Mouse (Mus musculus) kidney, adult 2 months (tissue): ENCODE measurements around the gene Cxcr5.

Source experiments
- CTCF ChIP-seq: fragments of 200-500 bp; conservative IDR thresholded peaks from 2 replicates; pipeline ENCODE4 v1.5.1; 2011; ENCODE audit warnings: low read depth, mild to moderate bottlenecking, control low read depth, low read length, moderate library complexity, mixed read lengths; ENCODE audit not compliant: insufficient read depth, insufficient read length
- POLR2A ChIP-seq: fragments of 200-500 bp; IDR thresholded peaks from one replicate; pipeline ENCODE4 v1.6.1; 2011; ENCODE audit warnings: low read depth, low read length, control low read depth

DNA sequence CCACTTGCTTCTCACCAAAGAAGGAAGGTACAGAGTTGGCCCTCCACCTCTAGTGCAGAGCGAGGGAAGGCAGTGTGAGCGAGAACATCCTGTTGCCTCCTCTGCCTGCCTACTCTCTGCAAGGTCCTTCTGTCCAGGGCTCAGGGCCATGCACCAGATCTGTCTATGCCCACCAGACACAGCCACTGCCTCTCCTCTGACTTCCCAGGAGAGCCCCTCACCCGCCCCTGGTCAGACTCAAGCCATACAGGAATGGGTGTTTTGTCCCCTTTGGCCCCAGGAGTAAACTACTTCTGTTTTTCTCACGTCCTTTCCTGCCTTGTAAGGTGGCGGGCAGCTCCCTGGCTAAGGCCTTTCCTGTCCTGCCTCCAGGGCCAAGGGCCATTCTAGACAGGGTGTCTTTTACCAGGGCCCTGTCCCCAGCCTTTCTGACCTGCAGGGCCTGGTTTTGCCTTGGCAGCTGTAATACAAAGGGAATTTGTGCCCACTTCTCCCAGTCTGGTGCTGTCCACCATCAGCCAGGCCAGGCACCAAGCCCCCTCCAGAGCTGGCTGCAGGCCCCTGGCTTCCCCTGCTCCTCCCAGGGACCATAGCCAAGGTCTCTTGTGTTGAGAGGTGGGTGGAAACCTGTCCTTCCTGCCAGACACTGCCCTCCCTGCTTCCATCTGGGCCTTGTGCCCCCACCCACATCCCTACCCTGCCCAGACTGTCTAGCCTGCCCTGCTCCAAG, 50.6 kb downstream of the Cxcr5 start:
- TF ChIP-seq POLR2A = no peak
- TF ChIP-seq CTCF = no peak
